Mouse (Mus musculus) heart, adult 2 months (tissue): ENCODE measurements at regions not wholly inside any gene's neighbourhood (a gene's known extent, or its start where the extent isn't known, plus 50 kb on each side); places are given as distances from the start of the nearest gene placed in this dataset.

Source experiments
- DNase-seq, 2 experiments: peaks; one replicate each; pipeline ENCODE4 v3.0.0; 2021
- H3K27ac ChIP-seq: fragments of 200-600 bp; 2 replicates; pipeline ENCODE4 v1.8.1; 2022
- H3K27me3 ChIP-seq: fragments of 200-500 bp; 2 replicates; pipeline ENCODE4 v1.6.1; 2012; ENCODE audit warnings: mild to moderate bottlenecking, low read length, inconsistent platforms, mixed read lengths; ENCODE audit not compliant: control insufficient read depth, insufficient read depth
- H3K36me3 ChIP-seq: fragments of 200-500 bp; 2 replicates; pipeline ENCODE4 v1.6.1; 2012; ENCODE audit warnings: low read length, inconsistent platforms; ENCODE audit not compliant: control insufficient read depth, insufficient read depth
- H3K4me1 ChIP-seq: fragments of 200-500 bp; 2 replicates; pipeline ENCODE4 v1.6.1; 2011; ENCODE audit warnings: low read length; ENCODE audit not compliant: control insufficient read depth, insufficient read depth
- H3K4me3 ChIP-seq: fragments of 200-600 bp; 2 replicates; pipeline ENCODE4 v1.8.1; 2022
- H3K79me2 ChIP-seq: fragments of 200-500 bp; replicated peaks from 2 replicates; pipeline ENCODE4 v1.6.1; 2012; ENCODE audit warnings: mild to moderate bottlenecking, inconsistent platforms, low read length, moderate library complexity, mixed read lengths; ENCODE audit not compliant: control insufficient read depth, insufficient read depth
- H3K9ac ChIP-seq: fragments of 200-500 bp; 2 replicates; pipeline ENCODE4 v1.6.1; 2012; ENCODE audit warnings: low read depth, mild to moderate bottlenecking, control low read depth, inconsistent platforms, low read length, mixed read lengths
- CTCF ChIP-seq: fragments of 200-600 bp; IDR thresholded peaks from 2 replicates; pipeline ENCODE4 v1.8.1; 2022; ENCODE audit warnings: antibody characterized with exemption, mild to moderate bottlenecking, moderate library complexity
- EP300 ChIP-seq: fragments of 200-500 bp; IDR thresholded peaks from 2 replicates; pipeline ENCODE4 v1.6.1; 2011; ENCODE audit warnings: low read depth, low read length, control low read depth; ENCODE audit not compliant: insufficient read depth
- POLR2A ChIP-seq: fragments of 200-500 bp; IDR thresholded peaks from 2 replicates; pipeline ENCODE4 v1.6.1; 2011; ENCODE audit warnings: mild to moderate bottlenecking, low read depth, low read length, control low read depth; ENCODE audit not compliant: insufficient read depth
- WGBS: fragments of 180-500 bp; shearing (Covaris S2); methylation state at CpG from one replicate; pipeline ENCODE4 v1.1.7; 2018; 5-methylcytosine and 5-hydroxymethylcytosine counted together
- intact Hi-C: fragments of 180-260 bp; cut with DNase I; formaldehyde crosslinking; loops from one replicate; pipeline ENCODE4 v1.15.1; 2025

DNA sequence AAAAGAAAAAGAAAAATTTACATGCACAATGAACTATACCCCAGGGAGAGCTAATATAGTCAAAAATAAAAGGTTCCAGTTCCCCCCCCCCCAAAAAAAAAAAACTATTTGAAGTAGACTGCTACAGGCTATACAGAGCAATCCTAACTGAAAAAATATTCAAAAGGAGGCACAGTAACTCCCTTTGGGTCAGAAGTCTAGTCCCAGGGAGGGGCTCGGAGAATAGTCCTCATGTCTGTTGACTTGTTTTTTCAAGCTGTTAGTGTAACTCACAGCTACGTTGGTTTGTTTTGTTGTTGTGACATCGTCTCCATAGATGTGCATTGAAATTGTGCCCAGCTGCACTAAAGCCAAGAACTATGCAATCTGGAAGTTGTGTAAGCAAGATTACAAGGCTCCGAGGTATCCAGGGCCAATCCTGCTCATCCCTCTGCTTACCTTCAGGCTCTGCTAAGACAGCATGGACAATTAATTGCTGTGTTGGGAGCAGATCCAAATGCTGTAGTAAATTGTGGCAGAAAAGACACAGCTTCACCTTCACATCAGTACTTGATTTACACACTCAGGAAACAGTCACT lies 137.2 kb upstream of the Pnpt1 start:
- 43% methylated on average over 4 of the region's 4 CpGs for WGBS
- no peak overlapping the region for H3K4me3 ChIP-seq
- no peaks in the 10 kb centered on the region for H3K79me2 ChIP-seq
- H3K27ac ChIP-seq: no peak overlapping the region
- intact Hi-C loops: no loop called here
- no peaks in the 10 kb centered on the region for H3K36me3 ChIP-seq
- peak; percentile 31 to 50 for DNase-seq
- H3K9ac ChIP-seq: no peak overlapping the region
- no peak for TF ChIP-seq EP300
- TF ChIP-seq POLR2A: no peak
- TF ChIP-seq CTCF: no peak
- H3K4me1 ChIP-seq: no peaks in the 10 kb centered on the region
- H3K27me3 ChIP-seq: no peaks in the 10 kb centered on the region

GRCm38 (mm10) chr11:28998314-28999106 lies 132.0 kb upstream of the Pnpt1 start:
- Histone ChIP-seq H3K27me3 (no peaks in the 10 kb centered on the region), H3K79me2 (no peaks in the 10 kb centered on the region), H3K4me3 (no peak overlapping the region), H3K9ac (no peak overlapping the region), H3K36me3 (no peaks in the 10 kb centered on the region), H3K27ac (no peak overlapping the region), H3K4me1 (no peaks in the 10 kb centered on the region)
- no peak for DNase-seq
- intact Hi-C loops: no loop called here
- 65% methylated on average over 3 of the region's 3 CpGs for WGBS
- TF ChIP-seq CTCF (no peak), EP300 (no peak), POLR2A (no peak)

GRCm38 (mm10) chr11:28999196-28999595 lies 131.3 kb upstream of the Pnpt1 start:
- WGBS: 62% methylated on average over 1 of the region's 1 CpGs
- Histone ChIP-seq H3K79me2 (no peaks in the 10 kb centered on the region), H3K9ac (no peak overlapping the region), H3K27ac (no peak overlapping the region), H3K27me3 (no peaks in the 10 kb centered on the region), H3K36me3 (no peaks in the 10 kb centered on the region), H3K4me1 (no peaks in the 10 kb centered on the region), H3K4me3 (no peak overlapping the region)
- intact Hi-C loops: no loop called here
- TF ChIP-seq CTCF (no peak), EP300 (no peak), POLR2A (no peak)
- DNase-seq: no peak

DNA sequence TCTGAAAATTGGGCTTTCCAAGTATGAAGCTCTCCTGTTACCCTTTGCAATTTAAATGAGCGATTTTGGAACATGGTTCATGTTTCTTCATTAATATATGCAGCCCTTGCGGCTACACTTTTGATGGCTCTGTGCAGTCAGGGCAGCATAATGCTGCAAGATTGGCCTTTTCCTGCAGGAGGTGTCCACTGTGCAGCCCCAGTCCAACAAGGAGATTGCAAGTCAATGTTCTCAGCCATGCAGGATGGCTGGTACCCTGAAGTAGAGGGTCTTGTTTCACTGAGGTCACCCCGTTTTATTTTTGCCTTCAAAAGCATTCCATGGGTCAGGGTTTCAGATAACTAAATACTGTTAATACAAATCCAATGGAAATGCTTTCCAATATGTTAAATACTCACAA lies 130.9 kb upstream of the Pnpt1 start:
- no peak for DNase-seq
- WGBS: 77% methylated on average over 3 of the region's 3 CpGs
- Histone ChIP-seq H3K36me3 (no peaks in the 10 kb centered on the region), H3K79me2 (no peaks in the 10 kb centered on the region), H3K4me1 (no peaks in the 10 kb centered on the region), H3K27ac (no peak overlapping the region), H3K4me3 (no peak overlapping the region), H3K27me3 (no peaks in the 10 kb centered on the region), H3K9ac (no peak overlapping the region)
- TF ChIP-seq EP300 (no peak), CTCF (no peak), POLR2A (no peak)
- intact Hi-C loops: no loop called here

DNA sequence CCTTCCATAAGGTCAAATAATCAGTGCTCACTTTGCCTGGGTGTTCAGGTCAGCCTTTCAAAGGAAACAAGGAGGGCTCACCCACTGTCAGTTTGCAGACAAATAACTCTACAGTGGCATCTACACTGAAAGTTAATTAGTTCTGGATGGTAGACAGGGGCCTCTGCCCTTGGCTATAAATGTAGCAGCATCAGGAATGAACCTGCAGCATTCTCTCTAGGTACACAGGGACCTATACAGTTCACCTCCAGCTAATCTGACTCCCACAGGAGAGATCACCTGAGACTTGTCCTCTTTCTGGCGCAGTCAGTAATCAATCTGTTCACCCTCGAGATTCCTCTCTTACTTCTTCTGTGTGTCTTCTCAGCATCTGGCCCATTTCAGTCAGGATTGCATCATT lies 130.3 kb upstream of the Pnpt1 start:
- Histone ChIP-seq H3K27ac (no peak overlapping the region), H3K79me2 (no peaks in the 10 kb centered on the region), H3K27me3 (no peaks in the 10 kb centered on the region), H3K36me3 (no peaks in the 10 kb centered on the region), H3K4me3 (no peak overlapping the region), H3K4me1 (no peaks in the 10 kb centered on the region), H3K9ac (no peak overlapping the region)
- 66% methylated on average over 2 of the region's 2 CpGs for WGBS
- DNase-seq: no peak
- no peak for TF ChIP-seq POLR2A
- no peak for TF ChIP-seq EP300
- intact Hi-C loops: no loop called here

DNA sequence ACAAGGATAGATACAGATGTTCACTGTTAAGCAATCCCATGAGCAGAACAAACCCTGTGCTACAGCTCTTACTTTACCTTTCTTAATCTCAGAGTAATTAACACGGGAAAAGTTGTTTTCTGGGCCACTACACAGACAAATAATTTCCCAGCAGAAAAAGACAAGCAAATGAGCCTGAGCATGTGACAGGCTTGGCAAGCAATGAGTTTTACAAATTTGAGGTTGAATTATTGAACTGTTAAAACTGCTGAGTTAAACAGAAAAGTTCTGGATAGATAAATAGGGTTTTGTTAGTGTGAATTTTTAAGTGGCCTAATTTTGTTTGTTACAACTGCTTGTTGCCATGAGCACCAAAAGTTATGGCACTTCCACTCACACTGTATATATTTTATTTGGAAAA lies 113.1 kb upstream of the Pnpt1 start:
- Histone ChIP-seq H3K27me3 (no peaks in the 10 kb centered on the region), H3K36me3 (no peaks in the 10 kb centered on the region), H3K9ac (no peak overlapping the region), H3K4me3 (no peak overlapping the region), H3K4me1 (no peaks in the 10 kb centered on the region), H3K27ac (no peak overlapping the region), H3K79me2 (no peaks in the 10 kb centered on the region)
- intact Hi-C loops: no loop called here
- no peak for DNase-seq
- TF ChIP-seq CTCF (no peak), EP300 (no peak), POLR2A (no peak)
- WGBS: 51% methylated on average over 1 of the region's 1 CpGs
